Mouse (Mus musculus): ENCODE measurements at regions not wholly inside any gene's neighbourhood (a gene's known extent, or its start where the extent isn't known, plus 50 kb on each side); places are given as distances from the start of the nearest gene placed in this dataset.

DNA sequence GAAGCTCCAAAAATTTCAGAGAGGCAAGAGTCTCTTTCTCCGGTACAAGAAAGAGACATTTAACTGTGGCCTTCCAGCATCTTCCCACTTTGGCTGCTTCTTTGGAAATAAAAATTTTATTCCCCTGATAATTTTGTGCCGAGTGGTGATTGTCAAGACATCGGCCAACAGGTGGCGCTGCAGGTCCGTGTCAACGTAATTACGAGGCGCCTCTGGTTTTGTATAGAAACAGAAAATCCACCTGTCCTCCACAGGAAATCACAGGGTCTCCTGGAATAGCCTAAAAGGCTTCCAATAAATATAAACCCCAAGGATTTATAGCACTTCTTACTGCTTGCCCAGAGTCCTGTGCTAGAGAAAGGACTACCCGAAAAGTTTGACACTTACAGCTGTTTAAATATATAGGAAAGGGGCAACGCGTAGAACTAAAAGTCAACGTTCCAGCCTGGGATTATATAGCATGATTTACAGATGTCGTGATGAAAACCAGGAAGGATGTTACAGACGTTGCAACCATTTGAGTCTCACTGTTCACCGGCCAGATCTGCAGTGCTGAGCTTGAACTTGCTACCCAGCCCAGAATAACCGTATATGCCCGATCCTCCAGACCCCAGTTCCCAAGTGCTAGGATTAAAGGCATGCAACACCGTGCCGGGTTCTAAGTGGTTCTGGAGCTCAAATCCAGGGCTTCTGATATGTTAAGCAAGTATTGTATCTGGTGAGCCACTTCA, 251.3 kb upstream of the Tgfbr2 start:
- peak; percentile 73; the same call in 1 of the 2 replicates for TF ChIP-seq CTCF (IDR thresholded peaks at IDR 0.05; ENCODE audit: extremely low read depth, insufficient read depth, insufficient read length, insufficient replicate concordance)
- TF ChIP-seq POLR2A (IDR thresholded peaks at IDR 0.05; ENCODE audit: low read depth, low read length): no peak

All from spleen, adult 2 months (tissue).